In genomic region chr19:10188281-10188811, GRCm38 (mm10) we compare ENCODE assay signal across 8 mouse cellular contexts. TPM values are rescaled to one million over a fixed set of nuclear protein-coding genes. Genes with fewer than 3 reads are reported as not detected.
DNase-seq lines count a peak whose midpoint lies in the region; ATAC-seq lines count a peak whose summit lies in the region.

No protein-coding gene starts in this region.

- no peaks in the 10 kb centered on the region for H3K9me3 ChIP-seq in neural tube, embryonic 13.5 days
- no peaks in the 10 kb centered on the region for H3K9me3 ChIP-seq in embryonic facial prominence, embryonic 11.5 days (replicated peaks; ENCODE audit: control insufficient read depth, low read length)
- no peaks in the 10 kb centered on the region for H3K9me3 ChIP-seq in limb, embryonic 15.5 days

- peaks cover 85% of the 10 kb centered on the region for H3K36me3 ChIP-seq in neural tube, embryonic 13.5 days
- H3K36me3 ChIP-seq in embryonic facial prominence, embryonic 11.5 days (replicated peaks; ENCODE audit: control insufficient read depth, insufficient read depth, low read depth, low read length) = peaks cover 34% of the 10 kb centered on the region
- H3K36me3 ChIP-seq in limb, embryonic 15.5 days = peaks cover 80% of the 10 kb centered on the region

- H3K9ac ChIP-seq in neural tube, embryonic 13.5 days = no peak overlapping the region
- H3K9ac ChIP-seq in embryonic facial prominence, embryonic 11.5 days (replicated peaks; ENCODE audit: low read length) = no peak overlapping the region
- H3K9ac ChIP-seq in limb, embryonic 15.5 days = no peak overlapping the region

- DNase-seq in neural tube, embryonic 10.5 days (ENCODE audit: extremely low spot score, low spot score) = no peak
- peak; percentile 54 for DNase-seq in embryonic facial prominence, embryonic 11.5 days (ENCODE audit: low spot score)
- DNase-seq in kidney, adult 9 months = peak; percentile 95
- no peak for DNase-seq in retina, embryonic 14.5 days (ENCODE audit: low spot score)
- no peak for DNase-seq in embryo, embryonic 10.5 days (ENCODE audit: low spot score)

- no peaks in the 10 kb centered on the region for H3K27me3 ChIP-seq in neural tube, embryonic 13.5 days
- H3K27me3 ChIP-seq in embryonic facial prominence, embryonic 11.5 days (ENCODE audit: control insufficient read depth, insufficient read depth, low read length) = no peaks in the 10 kb centered on the region
- no peaks in the 10 kb centered on the region for H3K27me3 ChIP-seq in limb, embryonic 15.5 days

- no peak overlapping the region for H3K4me3 ChIP-seq in neural tube, embryonic 13.5 days
- H3K4me3 ChIP-seq in embryonic facial prominence, embryonic 11.5 days (ENCODE audit: low read depth, low read length) = no peak overlapping the region
- no peak overlapping the region for H3K4me3 ChIP-seq in limb, embryonic 15.5 days

- peaks cover 53% of the 10 kb centered on the region for H3K4me1 ChIP-seq in neural tube, embryonic 13.5 days (replicated peaks)
- peaks cover 2% of the 10 kb centered on the region for H3K4me1 ChIP-seq in embryonic facial prominence, embryonic 11.5 days (ENCODE audit: control insufficient read depth, insufficient read depth, low read length)
- H3K4me1 ChIP-seq in limb, embryonic 15.5 days = peaks cover 30% of the 10 kb centered on the region

- 62% methylated on average over 10 of the region's 10 CpGs for WGBS in neural tube, embryonic 13.5 days
- WGBS in embryonic facial prominence, embryonic 11.5 days = 62% methylated on average over 10 of the region's 10 CpGs
- 48% methylated on average over 10 of the region's 10 CpGs for WGBS in limb, embryonic 15.5 days

- H3K4me2 ChIP-seq in neural tube, embryonic 13.5 days = no peak overlapping the region
- H3K4me2 ChIP-seq in embryonic facial prominence, embryonic 11.5 days (ENCODE audit: low read depth, low read length) = no peak overlapping the region
- H3K4me2 ChIP-seq in limb, embryonic 15.5 days = no peak overlapping the region

- ATAC-seq in neural tube, embryonic 13.5 days (ENCODE audit: low read depth) = no peak
- ATAC-seq in embryonic facial prominence, embryonic 11.5 days (replicated peaks; ENCODE audit: insufficient number of reproducible peaks, low FRiP score, low TSS enrichment, low read depth) = no peak
- ATAC-seq in limb, embryonic 15.5 days (ENCODE audit: insufficient number of reproducible peaks, low FRiP score, low TSS enrichment, low read depth) = no peak
- no peak for ATAC-seq in megakaryocyte, adult 5-6 weeks (ENCODE audit: poor library complexity, severe bottlenecking)

- H3K27ac ChIP-seq in neural tube, embryonic 13.5 days (replicated peaks) = peak overlapping the region; percentile 56
- no peak overlapping the region for H3K27ac ChIP-seq in embryonic facial prominence, embryonic 11.5 days (replicated peaks; ENCODE audit: low read depth, low read length)
- 0 out of 2 replicates have a peak overlapping the region, but pooled peaks have one; percentile 33 for H3K27ac ChIP-seq in limb, embryonic 15.5 days

RNA-seq across cellular contexts. Expression of gene Fads1, which starts 5.7 kb away (rescaled TPM):
- polyA plus RNA-seq in neural tube, embryonic 13.5 days (2015; fragmentation: Nextera tagmentation; extraction: Ambion mirVana) = 146 and 151 TPM in 2 replicates
- 125 and 130 TPM in 2 replicates for polyA plus RNA-seq in embryonic facial prominence, embryonic 11.5 days (2014; fragmentation: Nextera tagmentation; extraction: Ambion mirVana)
- 79.8 and 81.1 TPM in 2 replicates for polyA plus RNA-seq in limb, embryonic 15.5 days (2015; fragmentation: Nextera tagmentation; extraction: Ambion mirVana)
- 12.3 and 12.6 TPM in 2 replicates for total RNA-seq in megakaryocyte, adult 5-6 weeks (2015)
- total RNA-seq in megakaryocyte, adult 5-6 weeks (2017) = 5.3 and 9.6 TPM in 2 replicates

RNA-seq across cellular contexts. Expression of gene Tmem258, which starts 15.5 kb away (rescaled TPM):
- 347 and 404 TPM in 2 replicates for polyA plus RNA-seq in neural tube, embryonic 13.5 days (2015; fragmentation: Nextera tagmentation; extraction: Ambion mirVana)
- 344 and 377 TPM in 2 replicates for polyA plus RNA-seq in embryonic facial prominence, embryonic 11.5 days (2014; fragmentation: Nextera tagmentation; extraction: Ambion mirVana)
- 379 and 471 TPM in 2 replicates for polyA plus RNA-seq in limb, embryonic 15.5 days (2015; fragmentation: Nextera tagmentation; extraction: Ambion mirVana)
- total RNA-seq in megakaryocyte, adult 5-6 weeks (2015) = 182 and 197 TPM in 2 replicates
- total RNA-seq in megakaryocyte, adult 5-6 weeks (2017) = 163 and 204 TPM in 2 replicates

RNA-seq across cellular contexts. Expression of gene Fen1, which starts 15.6 kb away (rescaled TPM):
- 31.6 and 33.4 TPM in 2 replicates for polyA plus RNA-seq in neural tube, embryonic 13.5 days (2015; fragmentation: Nextera tagmentation; extraction: Ambion mirVana)
- polyA plus RNA-seq in embryonic facial prominence, embryonic 11.5 days (2014; fragmentation: Nextera tagmentation; extraction: Ambion mirVana) = 130 and 134 TPM in 2 replicates
- 65.9 and 66.7 TPM in 2 replicates for polyA plus RNA-seq in limb, embryonic 15.5 days (2015; fragmentation: Nextera tagmentation; extraction: Ambion mirVana)
- 30.7 and 33.9 TPM in 2 replicates for total RNA-seq in megakaryocyte, adult 5-6 weeks (2015)
- total RNA-seq in megakaryocyte, adult 5-6 weeks (2017) = 60.5 and 62.9 TPM in 2 replicates

RNA-seq across cellular contexts. Expression of gene Myrf, which starts 52.2 kb away (rescaled TPM):
- 0.67 and 0.69 TPM in 2 replicates for polyA plus RNA-seq in neural tube, embryonic 13.5 days (2015; fragmentation: Nextera tagmentation; extraction: Ambion mirVana)
- 2.4 and 2.6 TPM in 2 replicates for polyA plus RNA-seq in embryonic facial prominence, embryonic 11.5 days (2014; fragmentation: Nextera tagmentation; extraction: Ambion mirVana)
- 0.55 and 0.60 TPM in 2 replicates for polyA plus RNA-seq in limb, embryonic 15.5 days (2015; fragmentation: Nextera tagmentation; extraction: Ambion mirVana)
- 0.22 and 0.27 TPM in 2 replicates for total RNA-seq in megakaryocyte, adult 5-6 weeks (2015)
- 0.04 TPM in 1 of 2 replicates, not detected in the other for total RNA-seq in megakaryocyte, adult 5-6 weeks (2017)

Comparison
In these comparisons a context has a peak if more than half of its experiments do, and no peak if none do; other contexts are left out.
1. DNase-seq: peak in embryonic facial prominence, embryonic 11.5 days (single experiment) and kidney, adult 9 months (single experiment); none in neural tube, embryonic 10.5 days (single experiment), retina, embryonic 14.5 days (single experiment) and embryo, embryonic 10.5 days (single experiment).